Mouse (Mus musculus): ENCODE measurements at regions not wholly inside any gene's neighbourhood (a gene's known extent, or its start where the extent isn't known, plus 50 kb on each side); places are given as distances from the start of the nearest gene placed in this dataset.

DNA sequence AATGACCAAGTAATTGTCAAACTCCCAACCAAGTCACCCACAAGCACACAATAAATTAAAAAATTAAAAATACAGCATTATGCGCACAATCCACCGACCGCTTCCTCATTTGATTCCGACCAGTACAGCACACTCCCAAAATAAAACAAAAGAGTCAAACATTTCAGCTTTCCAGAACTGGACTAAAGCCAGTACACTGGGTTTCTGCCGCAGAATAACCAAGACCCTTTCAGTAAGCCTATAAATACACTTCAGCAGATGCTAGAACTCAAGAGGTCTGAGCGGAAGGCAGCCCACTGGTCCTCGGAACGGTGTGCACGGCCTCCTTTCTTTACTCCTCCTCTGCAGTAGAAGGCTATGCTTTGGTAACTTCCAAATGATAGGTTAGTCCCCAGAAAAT, 98.2 kb upstream of the Selenok start:
- no peak for DNase-seq (ENCODE audit: low read depth, low spot score)

DNA sequence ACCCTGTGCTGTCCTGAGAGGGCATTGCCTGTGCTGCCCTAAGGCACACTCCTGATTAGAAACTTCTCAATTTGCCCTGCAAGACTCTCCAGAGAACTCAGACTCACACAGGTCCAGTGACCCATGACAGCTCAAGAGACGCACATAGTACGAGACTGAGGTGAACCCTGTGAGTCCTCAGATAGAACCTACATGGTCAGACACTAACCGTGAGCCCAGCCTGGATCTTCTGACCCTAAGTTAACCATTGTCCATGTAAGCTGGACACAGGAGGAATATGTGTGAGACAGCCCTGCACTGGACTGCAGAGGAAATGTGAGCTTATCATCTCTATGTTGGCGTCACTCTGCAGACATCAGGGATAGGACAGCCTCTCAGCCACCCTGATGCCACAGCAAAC, 91.4 kb upstream of the Selenok start:
- no peak for DNase-seq (ENCODE audit: low read depth, low spot score)

DNA sequence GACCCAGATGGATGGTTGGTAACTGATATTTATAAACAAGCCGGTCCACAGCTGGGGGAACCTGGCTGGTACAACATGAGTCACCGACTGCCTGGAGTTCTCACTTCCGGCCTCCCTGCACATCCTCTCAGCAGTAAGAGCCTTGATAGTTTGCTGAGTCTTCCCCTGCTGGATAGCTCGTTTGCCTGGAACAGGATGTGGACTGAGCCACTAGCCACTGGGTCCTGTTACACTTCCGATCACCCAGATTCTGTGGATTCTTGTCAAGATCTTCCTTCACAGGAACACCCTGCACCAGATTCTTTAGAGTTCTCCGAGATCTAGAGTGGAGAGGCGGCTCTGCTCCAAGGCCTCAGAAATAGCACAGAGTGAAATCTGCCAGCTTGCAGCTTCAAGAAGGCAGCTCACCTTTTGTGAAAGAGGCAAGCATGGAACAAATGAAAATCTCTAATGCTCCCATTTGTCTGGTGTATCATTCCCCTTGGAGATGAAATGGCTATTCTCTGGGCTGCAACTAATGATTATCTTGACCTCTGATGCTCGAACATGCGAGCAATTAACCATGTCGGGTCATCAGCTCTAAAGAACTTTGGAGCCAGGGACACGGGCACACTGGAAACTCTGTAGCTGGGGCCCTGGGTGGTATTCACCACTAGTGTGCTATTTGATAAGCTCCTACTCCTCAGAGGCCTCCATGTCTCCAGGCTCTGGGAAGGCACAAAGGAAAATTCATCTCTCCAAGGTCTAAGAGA, 90.3 kb upstream of the Selenok start:
- no peak for DNase-seq (ENCODE audit: low read depth, low spot score)

DNA sequence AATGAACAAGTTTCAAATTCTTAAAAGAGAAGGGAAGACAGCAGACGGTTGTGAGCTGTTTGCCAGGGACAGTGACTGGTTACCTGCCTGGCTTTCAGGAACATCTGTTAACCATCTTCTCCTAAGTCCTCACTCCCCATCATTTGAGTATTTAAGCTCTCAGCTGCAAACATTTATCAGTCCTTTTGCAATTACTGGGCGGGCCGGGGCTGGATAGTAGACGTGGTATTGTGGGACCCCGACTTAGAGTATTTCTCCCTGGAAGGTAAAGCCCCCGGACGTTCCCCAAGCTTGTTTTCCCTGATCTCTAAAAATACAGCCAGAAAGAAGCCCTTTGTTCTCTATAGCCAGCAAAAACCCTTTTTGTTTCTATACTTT, 89.7 kb upstream of the Selenok start:
- DNase-seq (ENCODE audit: low read depth, low spot score): no peak

DNA sequence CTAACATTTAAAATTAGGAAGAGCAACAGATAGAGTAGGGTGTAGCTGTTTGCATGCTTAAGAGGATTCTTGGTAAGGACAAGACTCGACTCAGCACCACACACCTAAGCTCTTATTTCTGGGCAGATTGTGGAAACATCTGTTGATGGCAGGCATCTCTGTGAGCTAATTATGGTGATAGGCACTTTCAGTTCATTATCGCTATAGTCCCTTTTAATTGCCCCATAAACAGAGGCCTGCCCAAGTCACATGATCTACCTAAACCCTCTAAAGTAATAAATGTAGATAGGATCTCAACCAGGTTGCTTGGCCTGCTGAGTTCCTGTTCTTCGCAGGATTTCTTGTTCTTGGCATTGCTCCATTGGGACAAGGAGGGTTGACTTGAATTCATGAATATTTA, 88.8 kb upstream of the Selenok start:
- no peak for DNase-seq (ENCODE audit: low read depth, low spot score)

DNA sequence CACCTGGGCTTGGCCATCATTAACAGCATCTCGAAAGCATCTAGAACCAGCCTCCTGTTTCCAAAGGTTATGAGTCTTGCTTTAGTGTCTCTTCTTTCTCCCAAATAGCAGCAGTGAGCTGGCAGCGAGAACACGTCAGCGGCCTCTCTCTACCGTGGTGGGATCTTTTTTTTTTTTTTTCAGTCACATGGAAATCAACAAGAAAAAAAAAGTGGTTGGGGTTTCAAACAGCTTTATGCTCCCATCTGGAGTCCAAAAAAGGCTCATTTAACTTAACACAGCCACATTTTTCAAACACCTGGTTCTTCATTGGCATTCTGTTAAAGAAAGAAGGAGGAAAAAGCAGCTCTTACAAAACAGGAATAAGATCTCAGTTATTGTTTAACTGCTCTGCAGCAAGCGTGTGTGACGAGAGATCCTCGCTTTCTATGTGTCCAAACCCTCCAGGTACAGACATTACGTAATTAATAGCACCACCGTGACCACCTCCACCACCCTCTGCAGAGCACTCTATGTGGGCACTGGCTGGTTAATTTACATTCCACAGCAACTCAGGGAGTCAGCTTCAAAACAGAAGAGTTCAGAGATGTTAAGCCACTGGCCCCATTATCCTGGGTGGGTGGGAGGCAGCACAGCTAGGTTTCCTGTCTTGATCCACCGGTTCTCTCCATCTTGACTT, 85.3 kb upstream of the Selenok start:
- no peak for DNase-seq (ENCODE audit: low read depth, low spot score)

DNA sequence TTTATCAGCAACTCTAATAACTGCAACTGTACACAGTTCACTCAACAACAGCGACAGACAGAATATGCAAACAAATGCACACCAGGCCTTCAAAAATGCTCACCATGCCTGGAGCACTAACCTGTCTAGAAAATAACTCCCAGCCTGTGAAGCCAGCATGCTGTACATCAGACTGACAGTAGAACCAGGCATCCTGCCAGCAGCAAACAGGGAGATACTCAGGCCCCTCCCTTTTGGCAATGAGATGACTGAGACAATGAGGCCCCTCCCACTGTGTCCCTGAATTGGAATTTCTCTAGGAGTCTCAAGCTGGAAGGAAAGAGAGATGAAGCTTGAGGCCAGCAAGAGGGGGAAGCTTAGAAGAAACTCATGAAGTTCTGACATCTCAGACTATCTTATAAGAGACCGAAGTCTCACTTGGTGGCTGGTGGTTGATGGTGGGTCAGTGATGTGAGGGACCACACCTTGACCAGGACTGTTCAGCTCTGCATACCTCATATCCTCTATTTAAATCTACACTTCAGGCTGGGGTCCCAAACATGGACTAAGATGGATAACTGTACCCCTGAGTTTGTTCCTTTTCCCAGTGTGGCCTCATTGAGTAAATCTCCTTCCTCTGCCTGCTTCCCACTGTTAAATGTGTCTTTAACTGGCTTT, 72.6 kb upstream of the Selenok start:
- DNase-seq (ENCODE audit: low read depth, low spot score): no peak

DNA sequence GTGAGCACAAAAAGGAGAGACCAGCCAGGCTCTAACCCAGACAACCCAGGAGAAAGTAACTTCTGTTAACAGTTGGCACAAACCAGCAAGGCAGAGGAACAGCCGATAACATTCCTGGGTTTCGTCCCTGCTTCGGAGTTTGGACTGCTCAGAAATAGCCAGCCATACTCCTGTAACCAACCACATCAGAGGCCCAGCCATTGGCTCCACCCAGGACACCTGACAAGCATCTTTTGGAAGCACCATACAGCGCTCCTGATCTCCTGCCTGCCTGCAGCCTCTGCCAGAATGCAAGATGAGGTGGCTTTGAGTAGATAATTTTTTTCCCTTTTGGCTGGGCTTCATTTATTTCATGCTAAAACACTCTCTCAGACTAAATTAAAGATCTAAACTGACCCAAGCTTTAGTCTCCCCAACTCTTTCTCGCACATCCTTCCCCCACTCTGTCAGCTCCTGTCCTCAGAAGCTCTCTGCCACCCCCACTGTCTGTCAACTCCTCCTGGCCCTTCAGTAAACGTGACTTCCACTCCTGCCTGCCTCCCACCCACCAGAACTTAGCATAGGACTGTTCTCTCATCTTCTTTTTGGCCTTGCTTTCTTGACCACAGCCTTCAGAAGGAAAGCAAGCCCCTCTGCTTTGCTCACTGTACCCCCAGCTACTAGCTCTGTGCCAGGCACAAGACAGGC, 72.0 kb upstream of the Selenok start:
- DNase-seq (ENCODE audit: low read depth, low spot score): no peak

DNA sequence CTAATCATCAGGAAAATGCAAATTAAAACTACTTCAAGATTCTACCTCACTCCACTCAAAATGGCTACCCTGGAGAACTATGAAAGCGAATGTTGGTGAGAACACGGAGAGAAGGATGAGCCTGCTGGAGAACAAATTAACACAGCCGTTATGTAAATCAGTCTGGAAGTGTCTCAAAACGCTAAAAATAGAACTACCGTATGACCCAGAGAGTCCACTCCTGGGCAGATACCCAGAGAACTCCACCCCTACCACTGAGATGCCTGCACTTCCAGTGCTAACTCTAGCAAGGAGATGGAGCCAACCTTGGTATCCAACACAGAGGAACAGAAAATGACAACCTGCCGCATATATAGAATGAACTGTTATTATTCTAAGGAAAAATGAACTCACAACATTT, 67.2 kb upstream of the Selenok start:
- no peak for DNase-seq (ENCODE audit: low read depth, low spot score)

DNA sequence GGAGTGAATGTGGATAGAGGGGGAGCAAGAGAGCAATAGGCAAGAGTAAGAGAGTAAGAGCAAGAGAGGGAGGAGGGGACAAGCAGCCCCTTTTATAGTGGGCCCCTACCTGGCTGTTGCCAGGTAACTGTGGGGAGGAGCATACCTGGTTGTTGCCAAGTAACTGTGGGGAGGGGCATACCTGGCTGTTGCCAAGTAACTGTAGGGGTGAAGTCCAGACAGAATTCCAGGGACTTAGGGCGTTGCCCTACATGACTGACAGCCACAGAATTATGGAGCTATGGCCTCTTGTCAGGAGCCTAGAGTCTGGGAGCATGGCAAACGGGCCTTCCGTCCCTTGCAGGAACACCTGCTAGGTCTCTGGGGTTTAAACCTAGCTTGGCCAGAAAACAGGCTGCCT, 64.5 kb upstream of the Selenok start:
- DNase-seq (ENCODE audit: low read depth, low spot score): no peak

DNA sequence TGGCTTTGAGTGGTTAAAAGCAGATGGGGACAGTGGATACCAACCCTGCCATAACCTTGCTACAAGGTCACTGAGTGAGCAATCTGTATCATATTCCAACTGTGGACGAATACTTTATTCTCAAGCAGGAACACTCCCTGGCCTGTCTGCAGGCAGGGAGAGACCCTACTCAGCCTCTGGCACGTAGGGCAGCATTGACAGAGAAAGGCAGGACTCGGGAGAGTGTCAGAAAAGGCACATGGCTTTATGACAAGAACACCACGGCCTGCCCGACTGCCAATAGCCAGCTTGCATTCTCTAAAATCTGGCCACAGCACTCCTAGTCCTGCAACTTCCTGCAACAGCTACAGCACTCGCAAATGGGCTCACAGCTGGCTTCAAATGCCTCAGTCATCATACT, 63.3 kb upstream of the Selenok start:
- no peak for DNase-seq (ENCODE audit: low read depth, low spot score)

DNA sequence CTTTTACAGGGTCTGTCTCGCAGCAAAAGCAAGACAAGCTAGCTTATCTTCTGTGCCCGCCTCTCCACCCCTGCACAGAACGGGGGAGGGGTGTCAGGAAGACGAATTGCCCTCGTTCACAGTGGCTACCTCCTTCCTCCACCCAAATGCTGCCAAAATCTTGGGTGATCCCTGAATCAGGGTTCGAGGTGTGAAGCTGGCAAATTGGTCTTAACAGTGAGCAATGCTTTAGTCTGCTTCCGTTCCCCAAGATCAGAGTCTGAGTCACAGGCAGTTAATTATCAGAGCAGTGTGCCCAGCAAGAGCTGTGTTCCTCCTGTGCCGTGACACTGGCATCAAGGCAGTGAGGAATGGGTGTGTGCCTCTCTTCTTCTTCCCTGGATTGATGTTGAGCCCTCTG, 58.4 kb upstream of the Selenok start:
- no peak for DNase-seq (ENCODE audit: low read depth, low spot score)

All from embryo, embryonic 11.5 days (tissue).